Mouse (Mus musculus) limb, embryonic 15.5 days (tissue): ENCODE results near the gene Polm. TPM values are rescaled to one million over a fixed set of nuclear protein-coding genes. Genes with fewer than 3 reads are reported as not detected.
A peak's percentile ranks its signal among the peaks of the same experiment; 100 is the strongest.

Experiments
- ATAC-seq: fragments of 200-750 bp; cut with Nextera tagmentation; 2 replicates; pipeline ENCODE4 v1.8.0; 2017; ENCODE audit warnings: low read depth, moderate TSS enrichment; ENCODE audit not compliant: insufficient number of reproducible peaks, low FRiP score, low TSS enrichment
- H3K27ac ChIP-seq: fragments of 300-500 bp; sonication (generic); 2 replicates; pipeline ENCODE4 v1.5.1; 2015; ENCODE audit warnings: moderate library complexity, mild to moderate bottlenecking, inconsistent platforms
- H3K27me3 ChIP-seq: fragments of 300-500 bp; sonication (generic); 2 replicates; pipeline ENCODE4 v1.6.1; 2015; ENCODE audit warnings: inconsistent platforms
- H3K36me3 ChIP-seq: fragments of 300-500 bp; sonication (generic); 2 replicates; pipeline ENCODE4 v1.6.1; 2015; ENCODE audit warnings: inconsistent platforms
- H3K4me1 ChIP-seq: fragments of 300-500 bp; sonication (generic); 2 replicates; pipeline ENCODE4 v1.6.1; 2015; ENCODE audit warnings: inconsistent platforms
- H3K4me2 ChIP-seq: fragments of 300-500 bp; sonication (generic); 2 replicates; pipeline ENCODE4 v1.6.1; 2015; ENCODE audit warnings: mild to moderate bottlenecking, inconsistent platforms
- H3K4me3 ChIP-seq: fragments of 300-500 bp; sonication (generic); 2 replicates; pipeline ENCODE4 v1.5.1; 2015; ENCODE audit warnings: mild to moderate bottlenecking, inconsistent platforms
- H3K9ac ChIP-seq: fragments of 300-500 bp; sonication (generic); 2 replicates; pipeline ENCODE4 v1.6.1; 2015; ENCODE audit warnings: inconsistent platforms
- H3K9me3 ChIP-seq: fragments of 300-500 bp; sonication (generic); 2 replicates; pipeline ENCODE4 v1.6.1; 2016; ENCODE audit warnings: inconsistent platforms
- WGBS: fragments of 180-500 bp; shearing (Covaris S2); methylation state at CpG from one replicate; pipeline ENCODE4 v1.1.7; 2015; 5-methylcytosine and 5-hydroxymethylcytosine counted together
- polyA plus RNA-seq: library from polyadenylated mRNA; unstranded; fragments of >200 nt; fragmentation: Nextera tagmentation; extraction: Ambion mirVana; gene quantifications from 2 replicates; pipeline ENCODE4 v1.2.1, GENCODE M21; 2015

The Polm gene
- polyA plus RNA-seq, 1 experiment from 2014 or later = 10.4 TPM

- Histone ChIP-seq H3K27me3 (no peaks in the 10 kb centered on the region), H3K36me3 (peaks cover 18% of the 10 kb centered on the region), H3K27ac (peak overlapping the region; percentile 93), H3K4me1 (peaks cover 26% of the 10 kb centered on the region), H3K4me3 (peak overlapping the region; percentile 86), H3K9ac (peak overlapping the region; percentile 75), H3K9me3 (no peaks in the 10 kb centered on the region), H3K4me2 (peak overlapping the region; percentile 76)
- ATAC-seq = no peak
- 38% methylated on average over 8 of the region's 8 CpGs for WGBS
These were observed 50.2 kb downstream of the Polm start for GRCm38 (mm10) chr11:5787671-5788055.

DNA sequence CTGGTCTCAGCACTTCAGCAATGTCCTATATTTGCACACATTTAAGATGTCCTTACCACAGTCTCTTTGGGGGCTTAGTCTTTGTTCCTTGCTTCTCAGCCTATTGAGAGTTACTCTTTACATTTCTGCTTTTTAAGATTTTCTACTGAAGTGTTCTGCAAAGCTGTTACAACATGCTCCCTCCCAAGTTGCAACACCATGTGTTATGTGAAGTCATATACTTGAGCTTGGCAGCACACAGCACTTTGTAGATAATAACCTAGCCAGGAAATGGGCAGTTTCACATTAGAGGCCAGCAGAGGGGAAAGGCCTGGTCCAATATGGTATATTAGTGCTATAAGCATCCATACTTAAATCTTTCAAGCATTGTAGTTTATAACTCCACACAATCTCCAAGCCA is 52.1 kb downstream of the Polm start:
- no peaks in the 10 kb centered on the region for H3K27me3 ChIP-seq
- no peak overlapping the region for H3K27ac ChIP-seq
- no peak for ATAC-seq
- H3K9me3 ChIP-seq = no peaks in the 10 kb centered on the region
- no peak overlapping the region for H3K4me3 ChIP-seq
- no peak overlapping the region for H3K9ac ChIP-seq
- peaks cover 9% of the 10 kb centered on the region; the same call in 1 of the 2 replicates for H3K36me3 ChIP-seq
- H3K4me1 ChIP-seq = peaks cover 26% of the 10 kb centered on the region
- no peak overlapping the region for H3K4me2 ChIP-seq

GRCm38 (mm10) chr11:5782199-5782944 is 55.4 kb downstream of the Polm start:
- WGBS = 73% methylated on average over 8 of the region's 8 CpGs
- Histone ChIP-seq H3K36me3 (peaks cover 9% of the 10 kb centered on the region; the same call in 1 of the 2 replicates), H3K9ac (no peak overlapping the region), H3K27me3 (no peaks in the 10 kb centered on the region), H3K9me3 (no peaks in the 10 kb centered on the region), H3K4me2 (no peak overlapping the region), H3K4me1 (peaks cover 6% of the 10 kb centered on the region), H3K27ac (no peak overlapping the region), H3K4me3 (no peak overlapping the region)
- ATAC-seq = no peak

DNA sequence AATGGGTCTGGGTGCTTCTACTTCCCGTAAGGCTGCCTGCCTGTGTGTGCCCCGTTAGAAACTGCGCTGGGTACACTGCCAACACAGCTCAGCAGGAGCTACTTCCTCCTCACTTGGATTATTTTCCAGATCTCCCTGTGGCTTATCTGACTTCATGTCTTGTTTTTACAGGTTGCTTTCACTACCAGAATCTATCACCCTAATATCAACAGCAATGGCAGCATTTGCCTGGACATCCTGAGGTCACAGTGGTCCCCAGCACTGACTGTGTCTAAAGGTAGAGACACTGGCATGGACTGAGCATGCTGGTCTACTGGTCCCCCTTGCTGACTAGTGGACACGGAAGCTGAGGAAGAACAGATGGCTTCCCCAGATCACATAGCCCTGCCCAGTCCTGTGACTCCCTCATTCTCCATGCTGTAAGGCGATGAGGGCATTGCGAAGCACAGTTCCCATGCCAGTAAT is 57.7 kb downstream of the Polm start:
- H3K9ac ChIP-seq = no peak overlapping the region
- no peak overlapping the region for H3K4me2 ChIP-seq
- ATAC-seq = no peak
- H3K4me3 ChIP-seq = no peak overlapping the region
- no peaks in the 10 kb centered on the region for H3K27me3 ChIP-seq
- no peaks in the 10 kb centered on the region for H3K9me3 ChIP-seq
- H3K4me1 ChIP-seq = no peaks in the 10 kb centered on the region
- H3K27ac ChIP-seq = no peak overlapping the region
- WGBS = 92% methylated on average over 6 of the region's 6 CpGs
- H3K36me3 ChIP-seq = peaks cover 9% of the 10 kb centered on the region; the same call in 1 of the 2 replicates

DNA sequence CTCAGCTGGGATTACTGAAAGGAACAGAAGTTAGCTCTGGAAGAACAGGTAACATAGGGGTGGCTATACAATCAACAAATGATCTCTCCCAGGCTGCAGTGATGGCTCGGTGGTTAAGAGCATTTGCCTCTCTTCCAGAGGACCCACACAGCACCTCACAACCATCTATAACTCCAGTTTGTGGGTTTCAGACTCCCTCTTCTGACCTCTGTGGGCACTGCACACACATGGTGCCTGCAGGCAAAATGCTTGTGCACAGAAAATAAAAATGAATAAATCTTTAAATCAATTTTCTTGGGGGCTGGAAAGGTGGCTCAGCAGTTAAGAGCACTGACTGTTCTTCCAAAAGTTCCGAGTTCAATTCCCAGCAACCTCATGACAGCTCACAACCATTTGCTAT is 59.3 kb downstream of the Polm start:
- no peak for ATAC-seq
- Histone ChIP-seq H3K27me3 (no peaks in the 10 kb centered on the region), H3K36me3 (peaks cover 9% of the 10 kb centered on the region; the same call in 1 of the 2 replicates), H3K27ac (no peak overlapping the region), H3K4me2 (no peak overlapping the region), H3K9ac (no peak overlapping the region), H3K9me3 (no peaks in the 10 kb centered on the region), H3K4me3 (no peak overlapping the region), H3K4me1 (no peaks in the 10 kb centered on the region)
- 69% methylated on average over 2 of the region's 2 CpGs for WGBS

Other genes starting within 250 kb of the Polm start
- gene Mrps24, start 122.3 kb downstream of the Polm start, polyA plus RNA-seq = 164 and 170 TPM in 2 replicates
- gene Urgcp, start 75.6 kb downstream of the Polm start, polyA plus RNA-seq = 28.5 and 29.1 TPM in 2 replicates
- 143 and 152 TPM in 2 replicates for gene Dbnl, start 49.5 kb downstream of the Polm start, polyA plus RNA-seq
- gene Pgam2, start 34.3 kb downstream of the Polm start, polyA plus RNA-seq = 68.7 and 217 TPM in 2 replicates
- gene Aebp1, start 23.9 kb upstream of the Polm start, polyA plus RNA-seq = 78.4 and 83.4 TPM in 2 replicates
- 116 and 118 TPM in 2 replicates for gene Pold2, start 40.3 kb upstream of the Polm start, polyA plus RNA-seq
- gene Myl7, start 60.8 kb upstream of the Polm start, polyA plus RNA-seq = 3.7 and 6.2 TPM in 2 replicates
- gene Gck, start 112.1 kb upstream of the Polm start, polyA plus RNA-seq = 1.1 and 1.3 TPM in 2 replicates
- 67.4 and 77.4 TPM in 2 replicates for gene Ykt6, start 117.7 kb upstream of the Polm start, polyA plus RNA-seq
- 2.6 and 4.4 TPM in 2 replicates for gene Camk2b, start 228.3 kb upstream of the Polm start, polyA plus RNA-seq